Mouse (Mus musculus): ENCODE data around the gene Sbk3. TPM values are rescaled to one million over a fixed set of nuclear protein-coding genes. Genes with fewer than 3 reads are reported as not detected.

The Sbk3 gene
- polyA plus RNA-seq, 1 experiment from 2014 or later: 0.60 TPM

Other genes starting within 250 kb of the Sbk3 start
- gene Tmem150b, start 245.9 kb downstream of the Sbk3 start, polyA plus RNA-seq (2015; fragmentation: Nextera tagmentation; extraction: Ambion mirVana): 0.25 TPM in 1 of 2 replicates, not detected in the other
- gene Kmt5c, start 231.1 kb downstream of the Sbk3 start, polyA plus RNA-seq (2015; fragmentation: Nextera tagmentation; extraction: Ambion mirVana): 58.5 and 61.1 TPM in 2 replicates
- gene Cox6b2, start 218.1 kb downstream of the Sbk3 start, polyA plus RNA-seq (2015; fragmentation: Nextera tagmentation; extraction: Ambion mirVana): 19.3 and 21.3 TPM in 2 replicates
- not detected in 2 replicates for gene Fam71e2, start 199.9 kb downstream of the Sbk3 start, polyA plus RNA-seq (2015; fragmentation: Nextera tagmentation; extraction: Ambion mirVana)
- gene Il11, start 188.3 kb downstream of the Sbk3 start, polyA plus RNA-seq (2015; fragmentation: Nextera tagmentation; extraction: Ambion mirVana): 1.3 TPM in 2 replicates
- gene Tmem190, start 188.2 kb downstream of the Sbk3 start, polyA plus RNA-seq (2015; fragmentation: Nextera tagmentation; extraction: Ambion mirVana): 0.48 and 0.73 TPM in 2 replicates
- 6.2 and 6.5 TPM in 2 replicates for gene Tmem238, start 181.5 kb downstream of the Sbk3 start, polyA plus RNA-seq (2015; fragmentation: Nextera tagmentation; extraction: Ambion mirVana)
- gene Rpl28, start 178.3 kb downstream of the Sbk3 start, polyA plus RNA-seq (2015; fragmentation: Nextera tagmentation; extraction: Ambion mirVana): 201 and 213 TPM in 2 replicates
- 226 and 253 TPM in 2 replicates for gene Ube2s, start 158.6 kb downstream of the Sbk3 start, polyA plus RNA-seq (2015; fragmentation: Nextera tagmentation; extraction: Ambion mirVana)
- gene Shisa7, start 126.5 kb downstream of the Sbk3 start, polyA plus RNA-seq (2015; fragmentation: Nextera tagmentation; extraction: Ambion mirVana): 14.0 and 14.6 TPM in 2 replicates
- gene Isoc2b, start 100.9 kb downstream of the Sbk3 start, polyA plus RNA-seq (2015; fragmentation: Nextera tagmentation; extraction: Ambion mirVana): 3.6 and 5.0 TPM in 2 replicates
- 0.46 and 0.57 TPM in 2 replicates for gene Isoc2a, start 94.0 kb downstream of the Sbk3 start, polyA plus RNA-seq (2015; fragmentation: Nextera tagmentation; extraction: Ambion mirVana)
- gene Gm36210, start 64.7 kb downstream of the Sbk3 start, polyA plus RNA-seq (2015; fragmentation: Nextera tagmentation; extraction: Ambion mirVana): 0.32 and 0.38 TPM in 2 replicates
- 3.1 and 3.6 TPM in 2 replicates for gene Zfp628, start 56.0 kb downstream of the Sbk3 start, polyA plus RNA-seq (2015; fragmentation: Nextera tagmentation; extraction: Ambion mirVana)
- 48.2 and 49.4 TPM in 2 replicates for gene Nat14, start 49.1 kb downstream of the Sbk3 start, polyA plus RNA-seq (2015; fragmentation: Nextera tagmentation; extraction: Ambion mirVana)
- gene Ssc5d, start 45.4 kb downstream of the Sbk3 start, polyA plus RNA-seq (2015; fragmentation: Nextera tagmentation; extraction: Ambion mirVana): 0.72 and 0.85 TPM in 2 replicates
- gene Sbk2, start 6.8 kb downstream of the Sbk3 start, polyA plus RNA-seq (2015; fragmentation: Nextera tagmentation; extraction: Ambion mirVana): 0.18 TPM in 1 of 2 replicates, not detected in the other
- gene Zfp579, start 25.0 kb upstream of the Sbk3 start, polyA plus RNA-seq (2015; fragmentation: Nextera tagmentation; extraction: Ambion mirVana): 56.3 and 69.2 TPM in 2 replicates
- 6.7 and 7.9 TPM in 2 replicates for gene Zfp524, start 43.2 kb upstream of the Sbk3 start, polyA plus RNA-seq (2015; fragmentation: Nextera tagmentation; extraction: Ambion mirVana)
- gene Fiz1, start 43.5 kb upstream of the Sbk3 start, polyA plus RNA-seq (2015; fragmentation: Nextera tagmentation; extraction: Ambion mirVana): 30.7 and 35.5 TPM in 2 replicates
- 0.41 and 1.0 TPM in 2 replicates for gene Gm44973, start 44.3 kb upstream of the Sbk3 start, polyA plus RNA-seq (2015; fragmentation: Nextera tagmentation; extraction: Ambion mirVana)
- 6.6 and 7.2 TPM in 2 replicates for gene Zfp865, start 49.2 kb upstream of the Sbk3 start, polyA plus RNA-seq (2015; fragmentation: Nextera tagmentation; extraction: Ambion mirVana)
- gene Ccdc106, start 49.4 kb upstream of the Sbk3 start, polyA plus RNA-seq (2015; fragmentation: Nextera tagmentation; extraction: Ambion mirVana): 70.0 and 73.1 TPM in 2 replicates
- not detected in 2 replicates for gene 4632433K11Rik, start 63.0 kb upstream of the Sbk3 start, polyA plus RNA-seq (2015; fragmentation: Nextera tagmentation; extraction: Ambion mirVana)
- gene Zfp784, start 67.3 kb upstream of the Sbk3 start, polyA plus RNA-seq (2015; fragmentation: Nextera tagmentation; extraction: Ambion mirVana): 10.5 and 10.8 TPM in 2 replicates
- 101 and 117 TPM in 2 replicates for gene Zfp580, start 80.4 kb upstream of the Sbk3 start, polyA plus RNA-seq (2015; fragmentation: Nextera tagmentation; extraction: Ambion mirVana)
- 96.7 and 103 TPM in 2 replicates for gene U2af2, start 91.0 kb upstream of the Sbk3 start, polyA plus RNA-seq (2015; fragmentation: Nextera tagmentation; extraction: Ambion mirVana)
- 107 and 120 TPM in 2 replicates for gene Epn1, start 109.1 kb upstream of the Sbk3 start, polyA plus RNA-seq (2015; fragmentation: Nextera tagmentation; extraction: Ambion mirVana)
- gene Rfpl4, start 145.8 kb upstream of the Sbk3 start, polyA plus RNA-seq (2015; fragmentation: Nextera tagmentation; extraction: Ambion mirVana): not detected in 2 replicates
- gene Rasl2-9, start 154.8 kb upstream of the Sbk3 start, polyA plus RNA-seq (2015; fragmentation: Nextera tagmentation; extraction: Ambion mirVana): 0.89 and 0.98 TPM in 2 replicates
- gene Vmn1r55, start 178.5 kb upstream of the Sbk3 start, polyA plus RNA-seq (2015; fragmentation: Nextera tagmentation; extraction: Ambion mirVana): 0.02 TPM in 1 of 2 replicates, not detected in the other
- gene Vmn1r56, start 225.6 kb upstream of the Sbk3 start, polyA plus RNA-seq (2015; fragmentation: Nextera tagmentation; extraction: Ambion mirVana): not detected in 2 replicates
- not detected in 2 replicates for gene Vmn1r57, start 247.3 kb upstream of the Sbk3 start, polyA plus RNA-seq (2015; fragmentation: Nextera tagmentation; extraction: Ambion mirVana)